Comparison of ENCODE assay signal across 14 mouse cellular contexts in the genomic region with DNA sequence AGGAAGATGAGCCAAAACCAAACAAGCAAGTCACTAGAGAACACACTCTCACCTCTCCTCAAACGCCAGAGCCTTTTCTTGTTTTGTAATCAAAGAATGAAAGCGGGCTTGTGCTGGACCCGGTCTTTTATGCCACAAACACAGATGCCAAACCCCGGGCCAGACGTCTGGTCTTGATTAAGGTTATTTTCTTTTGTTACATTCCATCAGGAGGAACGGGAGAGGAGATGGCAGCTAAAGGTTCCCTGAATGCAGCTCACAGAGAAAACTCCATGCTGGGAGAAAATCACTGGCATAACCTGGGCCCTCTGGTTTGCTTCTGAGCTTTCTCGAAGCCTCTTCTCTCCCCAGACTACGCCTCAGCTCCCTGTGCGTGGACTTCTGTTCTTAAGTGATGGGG. TPM values are rescaled to one million over a fixed set of nuclear protein-coding genes. Genes with fewer than 3 reads are reported as not detected.
DNase-seq lines count a peak whose midpoint lies in the region; ATAC-seq lines count a peak whose summit lies in the region.
"Had no signal": no experiment of that assay in that cellular context is flagged by ENCODE, and none has a peak within 500 bp of the region (broad histone marks: within the 10 kb centered on the region; RNA-seq: fewer than 3 reads in every experiment).

No protein-coding gene starts in this region.

- WGBS in heart, embryonic 13.5 days: 49% methylated on average over 9 of the region's 9 CpGs
- WGBS in midbrain, embryonic 12.5 days: 59% methylated on average over 9 of the region's 9 CpGs
- 61% methylated on average over 9 of the region's 9 CpGs for WGBS in midbrain, embryonic 14.5 days
- WGBS in stomach, embryonic 16.5 days: 64% methylated on average over 9 of the region's 9 CpGs
- 62% methylated on average over 9 of the region's 9 CpGs for WGBS in liver, embryonic 11.5 days

- peaks cover 38% of the 10 kb centered on the region for H3K4me1 ChIP-seq in heart, embryonic 13.5 days
- H3K4me1 ChIP-seq in midbrain, embryonic 12.5 days: peaks cover 25% of the 10 kb centered on the region; the same call in 1 of the 2 replicates
- no peaks in the 10 kb centered on the region for H3K4me1 ChIP-seq in midbrain, embryonic 14.5 days (ENCODE audit: control insufficient read depth, insufficient read depth, low read length)
- peaks cover 39% of the 10 kb centered on the region for H3K4me1 ChIP-seq in stomach, embryonic 16.5 days (ENCODE audit: control insufficient read depth, insufficient read depth, low read length)
- H3K4me1 ChIP-seq in liver, embryonic 11.5 days (replicated peaks; ENCODE audit: control insufficient read depth, insufficient read depth, low read length): no peaks in the 10 kb centered on the region; the same call in 1 of the 2 replicates

- no peak overlapping the region for H3K4me3 ChIP-seq in heart, embryonic 13.5 days
- no peak overlapping the region for H3K4me3 ChIP-seq in midbrain, embryonic 12.5 days
- H3K4me3 ChIP-seq in midbrain, embryonic 14.5 days (replicated peaks; ENCODE audit: low read depth, low read length): no peak overlapping the region
- no peak overlapping the region for H3K4me3 ChIP-seq in stomach, embryonic 16.5 days (replicated peaks; ENCODE audit: low read length)
- H3K4me3 ChIP-seq in liver, embryonic 11.5 days (ENCODE audit: low read depth, low read length): no peak overlapping the region
- H3K4me3 ChIP-seq: midbrain, embryonic 13.5 days had no signal

- no peak for ATAC-seq in heart, embryonic 13.5 days (ENCODE audit: extremely low read depth, insufficient number of reproducible peaks, low FRiP score, low TSS enrichment)
- no peak for ATAC-seq in midbrain, embryonic 12.5 days (ENCODE audit: low FRiP score, low read depth)
- ATAC-seq in midbrain, embryonic 14.5 days (ENCODE audit: low FRiP score, low TSS enrichment): no peak
- ATAC-seq in stomach, embryonic 16.5 days (ENCODE audit: insufficient read depth, low FRiP score): no peak
- ATAC-seq in liver, embryonic 11.5 days (replicated peaks; ENCODE audit: low FRiP score): no peak
- ATAC-seq: intestine, embryonic 16.5 days; midbrain, embryonic 13.5 days; Patski had no signal

- no peak for DNase-seq in heart, postnatal 4 days
- DNase-seq in midbrain, embryonic 14.5 days: no peak
- DNase-seq in fibroblast of lung, adult 2 months (ENCODE audit: low read depth): peak; percentile 58
- no peak for DNase-seq in liver, embryonic 11.5 days (ENCODE audit: low spot score)
- no peak for DNase-seq in right cerebral cortex, postnatal 10 days (ENCODE audit: low spot score in 2 of 2)
- DNase-seq: adrenal gland, adult 8-10 months; cerebellum, postnatal 36 days; lung, embryonic 14.5 days had no signal

- H3K27ac ChIP-seq in heart, embryonic 13.5 days (replicated peaks): peak overlapping the region; percentile 51
- H3K27ac ChIP-seq in midbrain, embryonic 12.5 days (replicated peaks): 0 out of 2 replicates have a peak overlapping the region, but pooled peaks have one; percentile 10
- no peak overlapping the region for H3K27ac ChIP-seq in midbrain, embryonic 14.5 days (replicated peaks; ENCODE audit: low read depth, low read length)
- peak overlapping the region; percentile 4; the same call in 1 of the 2 replicates for H3K27ac ChIP-seq in stomach, embryonic 16.5 days (ENCODE audit: low read length)
- no peak overlapping the region for H3K27ac ChIP-seq in liver, embryonic 11.5 days (ENCODE audit: low read depth, low read length)
- H3K27ac ChIP-seq: midbrain, embryonic 13.5 days had no signal

- no peak overlapping the region for H3K4me2 ChIP-seq in heart, embryonic 13.5 days
- no peak overlapping the region for H3K4me2 ChIP-seq in midbrain, embryonic 12.5 days (replicated peaks)
- no peak overlapping the region for H3K4me2 ChIP-seq in midbrain, embryonic 14.5 days (ENCODE audit: low read length)
- no peak overlapping the region for H3K4me2 ChIP-seq in stomach, embryonic 16.5 days (ENCODE audit: low read depth, low read length)
- H3K4me2 ChIP-seq in liver, embryonic 11.5 days: no peak overlapping the region
- H3K4me2 ChIP-seq: lung, embryonic 14.5 days; midbrain, embryonic 13.5 days had no signal

- no peaks in the 10 kb centered on the region for H3K27me3 ChIP-seq in heart, embryonic 13.5 days (replicated peaks)
- H3K27me3 ChIP-seq in midbrain, embryonic 12.5 days: no peaks in the 10 kb centered on the region
- no peaks in the 10 kb centered on the region for H3K27me3 ChIP-seq in midbrain, embryonic 14.5 days (ENCODE audit: control insufficient read depth, insufficient read depth, low read length)
- no peaks in the 10 kb centered on the region for H3K27me3 ChIP-seq in stomach, embryonic 16.5 days (ENCODE audit: control insufficient read depth, insufficient read depth, low read length)
- H3K27me3 ChIP-seq in liver, embryonic 11.5 days (replicated peaks; ENCODE audit: control insufficient read depth, insufficient read depth, low read length): no peaks in the 10 kb centered on the region
- H3K27me3 ChIP-seq: midbrain, embryonic 13.5 days; Patski had no signal

- peak overlapping the region; percentile 41; the same call in 1 of the 2 replicates for H3K9ac ChIP-seq in heart, embryonic 13.5 days
- no peak overlapping the region for H3K9ac ChIP-seq in midbrain, embryonic 12.5 days (replicated peaks)
- H3K9ac ChIP-seq in midbrain, embryonic 14.5 days (replicated peaks; ENCODE audit: low read length): no peak overlapping the region
- H3K9ac ChIP-seq in stomach, embryonic 16.5 days (ENCODE audit: low read length): no peak overlapping the region
- no peak overlapping the region for H3K9ac ChIP-seq in liver, embryonic 11.5 days (ENCODE audit: low read depth, low read length)
- H3K9ac ChIP-seq: lung, embryonic 14.5 days; midbrain, embryonic 13.5 days had no signal

- H3K9me3 ChIP-seq in heart, embryonic 13.5 days: no peaks in the 10 kb centered on the region
- H3K9me3 ChIP-seq in midbrain, embryonic 12.5 days: no peaks in the 10 kb centered on the region
- H3K9me3 ChIP-seq in midbrain, embryonic 14.5 days (ENCODE audit: control insufficient read depth, low read length): no peaks in the 10 kb centered on the region
- no peaks in the 10 kb centered on the region for H3K9me3 ChIP-seq in stomach, embryonic 16.5 days (replicated peaks; ENCODE audit: control insufficient read depth, low read length)
- H3K9me3 ChIP-seq in liver, embryonic 11.5 days (ENCODE audit: control insufficient read depth, low read length): no peaks in the 10 kb centered on the region
- H3K9me3 ChIP-seq: midbrain, embryonic 13.5 days had no signal

- 0 out of 2 replicates have a peak, but pooled peaks cover 4% of the 10 kb centered on the region for H3K36me3 ChIP-seq in heart, embryonic 13.5 days
- no peaks in the 10 kb centered on the region for H3K36me3 ChIP-seq in midbrain, embryonic 12.5 days
- H3K36me3 ChIP-seq in midbrain, embryonic 14.5 days (ENCODE audit: control insufficient read depth, insufficient read depth, low read length): no peaks in the 10 kb centered on the region
- no peaks in the 10 kb centered on the region for H3K36me3 ChIP-seq in stomach, embryonic 16.5 days (ENCODE audit: control insufficient read depth, insufficient read depth, low read length)
- H3K36me3 ChIP-seq in liver, embryonic 11.5 days (ENCODE audit: control insufficient read depth, insufficient read depth, low read length): no peaks in the 10 kb centered on the region
- H3K36me3 ChIP-seq: midbrain, embryonic 13.5 days had no signal

RNA-seq across cellular contexts. Expression of a gene that starts 55.9 kb away (rescaled TPM):
- 23.2 and 23.6 TPM in 2 replicates for polyA plus RNA-seq in heart, embryonic 13.5 days (2015; fragmentation: Nextera tagmentation; extraction: Ambion mirVana)
- total RNA-seq in heart, postnatal 4 days (2021): 10 to 100 TPM; 17.2 to 20.5 TPM
- polyA plus RNA-seq in midbrain, embryonic 12.5 days (2016; fragmentation: Nextera tagmentation; extraction: Ambion mirVana): 56.9 and 69.4 TPM in 2 replicates
- polyA plus RNA-seq in midbrain, embryonic 14.5 days (2014; fragmentation: Nextera tagmentation; extraction: Ambion mirVana): 21.9 and 28.2 TPM in 2 replicates
- 26.6 and 28.7 TPM in 2 replicates for polyA plus RNA-seq in stomach, embryonic 16.5 days (2015; fragmentation: Nextera tagmentation; extraction: Ambion mirVana)
- 11.8 and 12.0 TPM in 2 replicates for polyA plus RNA-seq in liver, embryonic 11.5 days (2014; fragmentation: Nextera tagmentation; extraction: Ambion mirVana)

Comparison
In these comparisons a context has a peak if more than half of its experiments do, and no peak if none do; other contexts are left out.
1. H3K27ac ChIP-seq: peak in heart, embryonic 13.5 days (single experiment), midbrain, embryonic 12.5 days (single experiment) and stomach, embryonic 16.5 days (single experiment); none in midbrain, embryonic 14.5 days (single experiment) and liver, embryonic 11.5 days (single experiment).